Mouse (Mus musculus) thymus, postnatal 0 days (tissue): ENCODE data around the gene Ehmt2. TPM values are rescaled to one million over a fixed set of nuclear protein-coding genes. Genes with fewer than 3 reads are reported as not detected.

Experiments
- DNase-seq: peaks from one replicate; pipeline ENCODE4 v3.0.0-alpha.2; 2015; ENCODE audit warnings: low spot score
- polyA plus RNA-seq: library from polyadenylated mRNA; unstranded; fragments of >200 nt; fragmentation: Nextera tagmentation; extraction: Ambion mirVana; gene quantifications from 2 replicates; pipeline ENCODE4 v1.2.1, GENCODE M21; 2015

Ehmt2 gene
- polyA plus RNA-seq: 38.6 and 47.9 TPM in 2 replicates

DNA sequence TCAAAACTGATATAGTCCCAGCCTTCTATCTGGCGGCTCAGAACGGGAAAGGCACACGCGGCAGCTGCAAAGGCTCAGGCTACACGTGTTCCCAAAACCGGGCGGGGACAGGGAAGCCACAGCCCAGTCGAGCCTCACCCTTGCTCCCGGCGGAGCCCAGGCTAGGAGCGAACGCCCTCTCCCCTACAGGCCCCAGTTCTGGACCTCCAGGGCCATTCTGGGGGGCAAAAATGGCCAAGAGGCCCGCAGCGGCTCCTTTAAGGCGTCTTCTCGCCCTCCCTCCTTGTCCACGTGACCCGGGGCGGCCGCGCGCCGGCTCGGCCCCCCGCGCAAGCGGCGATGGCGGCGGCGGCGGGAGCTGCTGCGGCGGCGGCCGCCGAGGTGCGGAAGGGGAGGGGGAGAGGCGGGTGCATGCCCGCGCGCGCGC is at the start of gene Ehmt2, which contains the start of gene C2:
Ehmt2 (plus strand) TSS at position 310 of the 427 bp plus-strand sequence.
C2 (minus strand) TSS at position 106 of the 427 bp plus-strand sequence.
- peak; percentile 78 for DNase-seq

DNA sequence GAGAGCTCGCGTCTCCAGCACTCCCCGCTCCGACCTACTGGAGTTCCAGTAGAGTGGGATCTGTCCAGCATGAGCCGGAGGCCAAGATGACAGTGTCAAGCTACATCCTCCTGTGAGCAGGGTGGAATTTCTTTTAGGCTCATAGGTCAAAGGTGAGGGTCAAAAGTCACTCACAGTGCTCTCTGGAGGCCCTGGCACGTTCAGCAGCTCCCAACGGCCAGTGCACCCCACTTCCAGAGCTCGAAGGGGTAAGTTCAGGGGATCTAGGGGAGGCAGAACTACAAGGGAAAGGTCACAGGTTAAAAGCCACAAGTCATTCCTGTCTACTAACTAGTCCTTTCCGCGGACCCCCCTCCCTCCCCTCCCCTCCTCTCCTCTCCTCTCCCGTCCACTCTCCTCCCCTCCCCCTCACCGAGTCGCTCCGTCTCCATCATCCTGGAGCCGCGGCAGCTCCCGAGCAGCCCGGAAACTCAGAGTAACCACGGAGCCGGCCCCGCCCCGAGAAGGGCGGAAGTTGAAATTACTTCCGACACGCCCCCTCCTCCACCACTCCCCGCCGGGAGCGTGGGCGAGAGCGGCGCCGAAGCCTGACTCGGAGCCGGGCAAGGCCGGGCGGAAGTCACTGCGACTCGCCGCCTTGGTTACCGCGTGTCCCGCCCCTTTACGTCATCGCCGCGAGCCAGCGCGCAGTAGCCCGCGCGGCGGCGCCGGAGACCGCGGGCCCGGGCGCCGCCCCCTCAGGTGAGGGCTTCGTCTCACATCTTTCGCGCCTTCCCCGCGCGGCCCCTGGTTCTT is 48.4 kb upstream of the Ehmt2 start, which contains the start of the genes Skiv2l and Nelfe:
Skiv2l (minus strand) TSS at position 489 of the 795 bp plus-strand sequence.
Nelfe (plus strand) TSS at position 670 of the 795 bp plus-strand sequence.
- peak; percentile 99 for DNase-seq

DNA sequence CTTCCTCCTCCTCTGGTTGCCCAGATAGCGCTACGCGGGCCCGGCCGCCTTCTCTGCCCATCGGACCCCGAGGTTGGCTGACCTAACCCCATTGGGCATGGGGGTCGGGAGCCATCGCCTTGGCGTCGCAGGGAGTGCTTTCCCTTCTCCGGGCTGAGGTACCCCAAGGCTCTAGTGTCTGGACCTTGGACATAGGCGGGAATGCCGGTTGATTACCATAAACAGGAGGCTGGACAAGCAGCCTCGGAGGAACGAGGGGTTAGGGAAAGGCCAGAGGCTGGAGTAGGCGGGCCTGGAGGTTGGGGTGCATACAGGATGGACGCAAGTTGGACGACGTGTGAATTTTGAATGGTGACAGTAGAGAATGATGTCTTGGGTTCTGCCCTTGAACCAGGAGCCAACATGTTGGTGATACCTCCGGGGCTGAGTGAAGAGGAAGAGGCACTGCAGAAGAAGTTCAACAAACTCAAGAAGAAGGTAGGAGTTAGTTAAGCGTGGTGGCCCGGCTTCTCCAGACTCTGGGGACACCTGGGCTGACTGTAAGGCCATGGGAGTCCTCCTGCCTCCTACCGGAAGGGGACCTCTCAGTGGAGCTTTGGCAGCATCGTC is 47.6 kb upstream of the Ehmt2 start:
- DNase-seq: peak; percentile 14

DNA sequence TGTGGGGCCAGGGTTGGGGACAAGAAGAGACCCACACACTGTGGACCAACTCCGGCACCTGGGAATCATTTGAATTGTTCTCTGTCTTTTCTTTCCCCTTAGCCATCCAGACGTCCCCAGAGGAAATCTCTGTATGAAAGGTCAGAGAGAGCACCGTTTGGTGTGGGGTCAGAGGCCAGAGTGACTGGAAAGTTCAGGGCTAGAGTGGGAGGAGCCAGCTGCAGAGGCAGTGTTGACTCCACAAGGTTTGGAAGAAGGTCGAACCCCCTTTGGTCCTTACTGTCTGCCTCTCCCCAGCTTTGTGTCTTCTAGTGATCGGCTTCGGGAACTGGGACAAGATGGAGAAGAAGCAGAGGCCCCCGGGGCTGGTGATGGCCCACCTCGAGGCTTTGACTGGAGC is 44.8 kb upstream of the Ehmt2 start:
- no peak for DNase-seq

DNA sequence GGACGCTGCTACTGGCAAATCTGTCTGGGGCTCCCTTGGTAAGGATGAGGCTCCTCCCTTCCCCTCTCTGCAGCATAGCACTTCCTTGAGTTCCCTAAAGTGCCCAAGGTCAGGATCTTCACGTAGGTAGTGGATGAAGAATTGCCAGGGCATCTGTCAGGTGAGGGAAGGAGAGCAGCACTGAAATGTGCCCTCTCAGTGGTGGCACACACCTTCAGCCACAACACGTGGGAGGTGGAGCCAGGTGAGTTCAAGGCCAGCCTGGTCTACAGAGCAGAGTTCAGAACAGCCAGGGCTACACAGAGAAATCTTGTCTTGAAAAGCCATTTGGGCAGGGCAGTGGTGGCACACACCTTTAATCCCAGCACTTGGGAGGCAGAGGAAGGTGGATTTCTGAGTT is 43.5 kb upstream of the Ehmt2 start:
- DNase-seq: no peak

DNA sequence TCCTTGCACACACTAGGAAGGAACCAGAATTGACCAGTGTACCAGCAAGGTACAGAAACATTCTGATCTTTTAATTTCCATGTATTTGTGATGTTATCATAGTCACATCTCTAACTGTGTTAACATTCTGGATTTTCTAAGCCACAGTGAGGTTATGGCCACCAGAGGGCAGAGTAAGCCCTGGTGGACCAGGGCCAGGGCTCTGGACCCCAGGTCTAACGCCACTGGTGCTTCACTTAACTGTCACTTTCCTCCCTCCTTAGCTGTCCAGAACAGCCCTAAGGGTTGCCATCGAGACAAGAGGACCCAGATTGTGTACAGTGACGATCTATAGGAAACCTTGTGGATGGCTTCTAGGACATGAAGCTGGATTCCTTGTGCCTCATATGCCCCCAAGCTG is 42.4 kb upstream of the Ehmt2 start:
- peak; percentile 51 for DNase-seq

DNA sequence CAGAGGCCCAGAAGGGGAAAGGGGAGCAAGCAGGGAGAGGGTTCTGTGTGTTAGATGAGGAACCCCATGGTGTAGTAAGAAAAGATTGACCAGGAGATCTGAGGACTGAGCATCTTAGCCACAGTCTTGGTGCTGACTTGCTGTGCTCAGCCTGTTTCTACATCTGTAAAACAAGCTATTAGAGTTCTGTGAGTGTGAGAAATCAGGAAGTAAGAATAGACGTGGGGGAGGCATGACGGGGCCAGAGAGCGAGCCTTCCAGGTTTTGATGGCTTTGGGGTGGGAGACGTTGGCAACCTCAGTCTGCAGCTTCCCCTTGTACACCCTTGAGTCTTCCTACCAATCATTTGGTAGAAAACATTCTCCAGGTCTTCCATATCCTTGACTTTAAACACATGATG is 39.6 kb upstream of the Ehmt2 start:
- no peak for DNase-seq

DNA sequence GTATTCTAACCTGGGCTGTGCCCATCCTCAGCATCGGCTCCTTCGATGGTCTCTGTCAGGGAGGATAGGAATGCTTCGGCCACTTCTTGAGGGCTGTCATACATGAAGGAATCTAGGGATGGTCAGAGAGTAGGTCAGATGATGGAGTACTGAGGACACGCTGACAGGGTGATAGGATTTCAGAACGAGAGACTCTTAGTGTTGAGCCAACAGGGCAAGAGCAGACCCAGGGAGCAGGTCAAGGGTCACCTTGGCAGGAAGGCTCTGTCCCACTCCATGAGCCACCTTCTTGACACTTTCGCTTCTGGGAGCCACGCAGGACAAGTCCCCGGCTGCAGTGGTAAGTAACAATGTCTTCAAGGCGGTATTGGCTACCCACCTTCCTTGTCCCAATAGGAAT is 37.8 kb upstream of the Ehmt2 start:
- no peak for DNase-seq

DNA sequence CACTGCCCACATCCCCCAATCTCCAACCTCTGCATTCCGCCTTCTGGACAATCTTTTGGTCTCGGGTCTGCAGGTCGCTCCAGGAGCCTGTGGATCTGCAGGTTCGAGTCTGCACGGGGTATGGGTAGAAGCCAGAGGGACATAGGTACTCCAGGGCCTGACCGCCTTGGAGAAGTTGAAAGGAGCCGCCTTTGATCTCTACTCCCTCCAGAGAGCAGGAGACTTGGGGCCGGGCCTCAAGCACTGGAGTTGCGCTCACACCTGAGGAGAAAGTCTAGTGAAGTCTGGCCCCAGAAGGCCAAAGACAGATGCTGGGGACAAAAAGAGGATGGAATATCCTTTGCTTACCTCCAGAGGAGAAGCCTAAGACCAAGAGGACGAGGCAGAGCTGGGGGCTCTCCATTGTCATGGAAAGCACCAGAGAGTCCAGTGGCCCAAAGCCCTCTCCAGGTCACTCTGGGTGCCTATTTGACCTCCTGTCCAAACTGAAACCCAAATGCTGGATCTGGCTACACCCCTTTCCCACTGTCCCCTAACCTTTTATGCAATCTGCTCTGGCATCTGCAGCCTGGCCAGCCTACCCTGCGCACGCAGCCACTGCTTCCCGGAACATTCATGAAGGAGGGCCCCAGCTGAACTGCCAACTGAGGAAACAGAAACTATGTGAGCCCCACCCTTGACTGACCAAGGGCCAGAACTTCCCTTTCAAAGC is 36.4 kb upstream of the Ehmt2 start:
- DNase-seq: no peak

DNA sequence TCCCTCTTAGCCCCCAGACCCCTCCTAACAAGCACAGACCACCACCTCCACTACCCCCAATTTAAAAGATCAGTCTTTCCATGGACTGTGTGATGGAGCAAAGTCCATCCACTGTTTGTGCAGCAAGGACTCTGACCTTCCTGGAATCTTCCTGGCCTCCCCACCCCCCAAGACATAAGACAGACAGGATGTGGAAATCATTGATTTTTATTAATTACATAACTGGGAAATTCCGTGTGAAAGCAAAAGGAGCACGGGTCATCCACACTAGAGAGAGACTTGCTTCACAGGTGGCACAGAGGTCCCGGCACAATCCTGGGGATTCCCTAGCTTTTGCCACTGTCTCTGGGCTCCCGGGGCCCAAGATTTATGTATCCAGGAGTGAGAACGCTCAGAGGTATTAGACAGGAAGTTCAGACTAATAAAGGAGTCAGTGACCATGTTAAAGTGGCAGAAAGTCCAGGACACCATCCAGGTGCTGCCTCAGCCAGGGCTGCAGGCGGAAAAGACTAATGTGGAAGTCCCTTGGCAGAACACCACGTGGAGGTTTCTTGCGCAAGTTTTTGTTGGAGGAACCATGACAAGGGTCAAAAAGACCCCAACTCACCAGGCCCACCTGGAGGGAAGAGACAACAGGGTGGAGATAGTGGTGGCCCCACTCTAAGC is 35.7 kb upstream of the Ehmt2 start, which contains the start of gene Cfb:
Cfb (minus strand) TSS at position 103 of the 666 bp plus-strand sequence.
- no peak for DNase-seq

DNA sequence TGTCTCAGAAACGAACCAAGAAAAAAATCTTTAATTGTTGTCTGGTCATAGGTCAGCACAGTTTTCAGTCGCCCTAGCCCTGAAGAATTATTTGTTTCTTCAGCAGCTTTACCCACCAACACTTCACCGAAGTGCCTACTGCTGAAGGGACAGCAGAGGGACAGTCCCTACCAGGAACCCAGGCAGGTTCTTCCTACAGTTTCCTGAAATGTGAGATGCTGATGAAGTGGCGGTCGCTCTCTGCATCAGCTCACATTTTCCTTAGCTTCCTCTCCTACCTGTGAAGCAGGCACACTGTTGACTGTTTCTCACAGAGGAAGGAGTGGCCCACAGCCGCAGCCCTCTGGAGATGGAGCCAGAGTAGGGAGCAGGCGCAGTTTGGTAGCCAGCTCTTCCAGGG is 32.3 kb upstream of the Ehmt2 start:
- DNase-seq: no peak

DNA sequence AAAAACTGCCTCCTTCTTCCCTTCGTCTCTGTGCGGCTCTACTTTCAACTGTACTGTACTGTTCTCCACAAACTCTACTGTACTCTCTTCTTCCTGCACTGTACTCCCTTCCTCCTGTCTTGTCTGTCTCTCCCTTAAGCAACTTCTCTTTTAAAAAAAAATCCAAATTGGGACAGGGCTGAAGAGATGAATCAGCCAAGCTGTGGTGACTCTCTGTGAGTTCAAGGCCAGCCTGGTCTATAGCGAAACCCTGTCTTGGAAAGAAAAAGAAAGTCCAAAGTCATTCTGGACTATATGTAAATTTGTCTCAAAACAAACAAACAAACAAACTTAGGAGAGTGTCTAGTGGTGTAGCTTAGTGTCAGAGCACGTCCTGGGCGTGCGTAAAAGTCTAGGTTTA is 23.9 kb upstream of the Ehmt2 start:
- DNase-seq: no peak

DNA sequence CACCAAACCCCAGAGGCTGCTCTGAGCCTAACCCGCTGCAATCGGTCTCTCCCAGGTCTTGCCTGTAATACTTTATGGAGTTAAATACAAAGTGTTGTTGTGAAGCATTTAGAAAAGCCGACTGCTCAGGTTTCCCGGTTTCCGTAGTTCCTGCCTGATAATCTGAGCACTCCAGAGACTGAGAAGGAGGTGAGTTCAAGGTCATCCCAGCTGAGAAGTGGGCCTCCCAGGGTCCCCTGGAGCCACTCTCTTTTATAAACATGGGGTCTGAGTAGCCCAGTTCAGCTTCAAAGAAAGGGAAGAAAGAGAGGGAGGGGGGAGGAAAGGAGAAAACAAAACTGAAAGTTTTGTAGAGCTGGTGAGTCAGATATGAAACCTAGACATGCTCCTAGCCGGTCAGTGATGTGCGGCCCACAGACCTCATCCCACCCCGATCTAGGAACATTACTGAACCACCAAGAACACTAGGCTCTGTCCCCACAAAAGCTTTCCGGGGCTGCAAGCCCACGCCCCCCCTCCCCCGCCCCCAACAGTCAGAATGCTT is 18.9 kb upstream of the Ehmt2 start, which contains the start of gene Zbtb12:
Zbtb12 (plus strand) TSS at position 148 of the 544 bp plus-strand sequence.
- no peak for DNase-seq

DNA sequence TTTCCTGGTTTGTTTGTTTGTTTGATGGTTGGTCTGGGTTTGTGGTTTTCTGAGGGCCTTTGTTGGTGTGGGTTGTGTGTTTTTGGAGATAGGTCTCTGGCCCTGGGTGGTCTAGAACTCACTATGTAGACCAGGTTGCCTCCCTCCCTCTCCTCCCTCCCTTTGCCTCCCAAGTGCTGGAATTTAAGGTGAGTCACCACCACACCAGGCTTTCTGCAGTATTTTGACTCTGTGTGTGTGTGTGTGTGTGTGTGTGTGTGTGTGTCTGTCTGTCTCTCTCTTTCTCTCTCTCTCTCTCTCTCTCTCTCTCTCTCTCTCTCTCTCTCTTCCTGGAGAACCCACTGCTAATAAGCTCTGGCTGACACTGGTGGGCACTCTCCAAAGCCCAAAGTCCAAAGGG is 17.1 kb upstream of the Ehmt2 start:
- DNase-seq: no peak

DNA sequence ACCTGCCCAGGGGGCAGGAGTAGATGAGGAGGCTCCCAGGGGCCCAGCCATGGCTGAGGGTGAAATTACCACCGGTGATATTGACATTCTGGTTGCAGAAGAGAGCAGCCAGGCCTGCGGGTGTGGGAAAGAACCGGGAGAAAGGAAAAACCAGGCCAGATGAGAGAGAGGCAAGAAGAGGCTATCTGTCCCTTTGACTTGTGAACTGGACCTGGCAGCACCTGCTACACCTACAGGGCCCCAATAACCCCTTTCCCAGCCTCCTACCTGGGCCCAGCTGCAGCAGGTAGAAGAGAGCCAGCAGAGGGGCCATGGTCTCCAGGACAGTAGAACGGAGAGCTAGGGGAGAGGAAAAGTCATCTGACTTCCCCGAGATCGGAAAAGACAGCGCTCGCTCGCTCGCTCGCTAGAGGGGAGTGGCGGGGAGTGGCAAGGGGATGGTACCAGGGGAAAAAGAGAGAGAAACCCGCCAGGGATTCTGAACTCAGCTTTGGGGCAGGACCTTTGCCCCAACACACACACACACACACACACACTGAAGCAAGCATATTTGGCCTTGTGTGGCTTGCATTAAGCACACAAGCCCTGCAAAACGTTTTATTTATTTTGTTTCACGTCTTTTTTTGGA is 16.5 kb upstream of the Ehmt2 start, which contains the start of gene Gm20547:
Gm20547 (minus strand) TSS at position 360 of the 628 bp plus-strand sequence.
- DNase-seq: no peak

DNA sequence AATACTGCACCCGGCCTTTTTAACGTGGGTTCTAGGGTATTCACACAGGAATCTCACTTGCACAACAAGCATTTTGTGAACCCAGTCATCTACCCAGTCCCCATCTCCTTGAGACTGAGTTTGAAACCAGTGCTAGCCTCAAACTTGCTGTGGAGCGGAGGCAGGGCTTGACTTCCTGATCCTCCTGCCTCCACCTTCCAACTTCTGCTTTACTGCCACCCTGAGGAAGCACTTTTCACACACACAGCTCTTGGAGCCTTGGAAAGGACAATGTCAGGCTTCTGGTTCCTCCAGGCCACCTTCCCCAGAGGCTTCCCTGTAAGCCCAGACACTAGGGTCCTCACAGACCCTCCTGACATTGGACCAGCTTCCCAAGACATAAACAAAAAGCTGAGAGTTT is 14.9 kb upstream of the Ehmt2 start:
- DNase-seq: no peak

DNA sequence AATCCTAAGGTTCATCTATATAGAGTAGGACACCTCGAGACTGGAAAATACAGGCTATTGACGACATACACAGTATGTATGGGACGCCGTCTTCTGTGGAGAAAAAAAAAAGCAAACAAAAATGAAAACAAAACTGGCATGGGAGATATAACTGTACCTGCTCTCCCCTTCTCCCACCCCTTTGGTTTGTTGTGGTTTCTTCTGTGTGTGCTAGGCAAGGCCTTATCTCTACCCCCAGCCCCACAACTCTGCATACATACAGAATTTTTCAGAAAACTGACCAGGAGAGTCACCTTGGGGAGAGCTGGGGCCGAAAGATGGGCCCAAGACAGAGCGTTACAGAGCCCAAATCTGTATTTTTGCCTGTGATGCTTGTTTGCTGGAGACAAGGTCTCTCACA is 13.6 kb upstream of the Ehmt2 start:
- DNase-seq: no peak

DNA sequence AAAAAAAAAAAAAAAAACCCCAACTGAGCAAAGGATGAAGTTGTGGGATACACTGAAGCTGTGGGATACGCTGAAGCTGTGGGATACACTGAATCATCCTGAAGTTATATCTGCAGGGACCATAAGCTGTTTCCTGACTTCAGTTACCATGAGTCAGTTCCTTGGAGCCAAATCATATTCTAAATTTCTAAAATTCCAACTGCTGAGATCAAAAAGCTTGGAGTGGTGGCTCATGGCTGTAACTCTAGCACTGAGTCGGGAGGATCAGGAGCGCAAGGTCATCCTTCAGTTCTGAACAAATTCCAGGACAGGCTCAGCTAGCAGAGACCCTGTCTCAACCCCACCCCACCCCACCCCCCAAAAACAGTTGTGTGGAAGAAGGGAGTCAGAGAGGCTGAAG is 12.7 kb upstream of the Ehmt2 start:
- no peak for DNase-seq

DNA sequence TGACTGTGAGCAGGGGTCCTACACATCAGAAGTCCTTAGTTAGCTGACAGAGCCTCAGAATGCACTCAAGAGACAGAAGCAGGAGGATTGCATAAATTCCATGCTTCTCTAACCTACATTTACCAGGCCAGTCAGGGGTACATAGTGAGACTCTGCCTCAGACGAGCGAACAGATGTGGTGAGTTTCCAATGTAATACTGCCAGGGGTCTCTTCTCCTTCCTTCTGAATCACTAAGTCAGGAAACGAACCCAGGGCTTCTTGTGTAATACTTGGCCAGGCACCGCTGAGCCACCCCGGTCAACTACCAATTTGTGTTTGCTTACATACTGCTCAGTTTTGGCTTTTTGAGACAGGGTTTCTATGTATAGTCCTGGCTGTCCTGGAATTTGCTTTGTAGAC is 10.3 kb upstream of the Ehmt2 start:
- no peak for DNase-seq

DNA sequence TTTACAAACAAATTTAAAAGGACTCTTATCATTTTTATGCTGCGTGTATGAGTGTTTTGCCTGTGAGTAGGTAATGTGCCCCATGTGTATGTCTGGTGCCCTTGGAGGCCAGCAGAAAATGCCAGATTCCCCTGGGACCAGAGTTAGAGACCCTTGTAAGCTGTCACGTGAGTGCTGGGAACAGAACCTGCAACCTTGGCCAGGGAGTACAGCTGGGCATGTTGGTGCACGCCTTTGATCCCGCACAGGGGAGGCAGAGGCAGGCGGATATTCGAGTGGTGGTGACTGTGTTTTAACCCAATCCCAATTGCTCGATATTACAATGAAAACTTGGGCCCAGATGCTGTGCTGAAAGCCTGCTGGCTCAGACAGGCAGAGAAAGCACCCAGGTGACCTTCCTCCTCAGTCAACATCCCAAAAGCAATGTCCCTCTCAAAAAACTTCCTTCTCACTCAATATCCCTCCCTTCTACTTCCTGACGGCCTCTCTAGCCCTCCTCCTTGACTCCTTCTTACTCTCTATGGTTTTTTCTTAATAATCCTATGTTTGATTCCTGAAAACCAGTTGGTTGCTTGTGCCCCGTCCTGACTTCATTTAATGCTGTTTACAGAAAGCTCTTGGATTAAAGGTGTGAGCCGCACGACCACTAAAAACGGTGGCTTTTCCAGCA is 8.1 kb upstream of the Ehmt2 start:
- DNase-seq: no peak
